Mouse (Mus musculus): ENCODE results near the gene Rnf180.

DNA sequence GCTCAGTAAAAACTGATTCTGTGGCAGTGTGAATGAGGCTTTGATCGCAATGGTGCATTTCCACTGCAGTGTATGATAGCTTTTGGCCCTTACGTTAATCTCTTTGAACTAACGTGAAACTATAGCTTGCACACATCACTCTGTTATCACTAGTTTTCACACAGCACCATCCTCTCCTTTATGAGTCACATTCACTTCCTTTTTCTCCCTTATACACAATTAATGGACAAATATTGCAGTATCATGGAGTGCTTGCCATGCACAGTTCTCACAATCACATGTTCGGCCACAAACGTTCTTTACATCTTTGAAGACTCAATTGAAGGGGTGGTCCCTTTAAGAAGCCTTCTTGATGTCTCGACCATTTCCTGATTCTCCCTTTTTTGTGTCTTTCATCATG, 21.4 kb upstream of the Rnf180 start:
- TF ChIP-seq CTCF (IDR thresholded peaks at IDR 0.05; ENCODE audit: borderline replicate concordance, insufficient read depth, low read length) (no peak), POLR2A (IDR thresholded peaks at IDR 0.05; ENCODE audit: low read depth, low read length) (no peak)
